Mouse (Mus musculus) MEL (cell line): ENCODE results near the gene Ifit3b.
"Not testable (repeated sequence)": the region's sequence is repeated elsewhere in the genome, so short reads cannot be mapped to it uniquely, and the experiment has no call there.

Experiments
- CHD2 ChIP-seq: IDR thresholded peaks from 2 replicates; pipeline ENCODE4 v1.6.1; 2011; ENCODE audit warnings: low read length, improper control_type of control experiment
- CTCF ChIP-seq, 3 experiments: IDR thresholded peaks in 2 of 3; conservative IDR thresholded peaks in 1 of 3; 2 replicates each; pipeline ENCODE4 v1.5.1; 2011 to 2012; ENCODE audit warnings: low read length in 3 of 3, low read depth in 2 of 3, mild to moderate bottlenecking in 2 of 3, improper control_type of control experiment in 1 of 3, inconsistent platforms in 1 of 3, mixed read lengths in 1 of 3, moderate library complexity in 1 of 3; ENCODE audit not compliant: control insufficient read depth in 1 of 3, insufficient read depth in 1 of 3, poor library complexity in 1 of 3, severe bottlenecking in 1 of 3
- MXI1 ChIP-seq: IDR thresholded peaks from 2 replicates; pipeline ENCODE4 v1.6.1; 2011; ENCODE audit warnings: mild to moderate bottlenecking, low read depth, low read length, improper control_type of control experiment
- POLR2A ChIP-seq, 2 experiments: IDR thresholded peaks; 2 replicates each; pipeline ENCODE4 v1.6.1; 2011 to 2012; ENCODE audit warnings: low read length in 2 of 2, mild to moderate bottlenecking in 2 of 2, control low read depth in 1 of 2, improper control_type of control experiment in 1 of 2, low read depth in 1 of 2, moderate library complexity in 1 of 2; ENCODE audit not compliant: control insufficient read depth in 1 of 2, insufficient read depth in 1 of 2, poor library complexity in 1 of 2
- POLR2AphosphoS2 ChIP-seq: IDR thresholded peaks from 2 replicates; pipeline ENCODE4 v1.6.1; 2011; ENCODE audit warnings: low read length, improper control_type of control experiment
- SIN3A ChIP-seq: IDR thresholded peaks from 2 replicates; pipeline ENCODE4 v1.6.1; 2012; ENCODE audit warnings: low read length, improper control_type of control experiment, inconsistent platforms
- USF1 ChIP-seq: IDR thresholded peaks from 2 replicates; pipeline ENCODE4 v1.6.1; 2014; ENCODE audit warnings: low read depth, mild to moderate bottlenecking, inconsistent platforms, low read length, improper control_type of control experiment, moderate library complexity
- ZC3H11A ChIP-seq: IDR thresholded peaks from 2 replicates; pipeline ENCODE4 v1.6.1; 2012; ENCODE audit warnings: low read depth, mild to moderate bottlenecking, inconsistent platforms, low read length, improper control_type of control experiment
- ZNF384 ChIP-seq: IDR thresholded peaks from 2 replicates; pipeline ENCODE4 v1.6.1; 2012; ENCODE audit warnings: low read depth, mild to moderate bottlenecking, inconsistent platforms, low read length, improper control_type of control experiment

- TF ChIP-seq POLR2A (IDR thresholded peaks at IDR 0.05; ENCODE audit: control insufficient read depth in 1 of 2, insufficient read depth in 1 of 2, low read depth in 1 of 2, low read length in 2 of 2, poor library complexity in 1 of 2); CTCF (IDR thresholded peaks at IDR 0.05 in 2 of 3, conservative IDR thresholded peaks at IDR 0.05 in 1 of 3; ENCODE audit: control insufficient read depth in 1 of 3, insufficient read depth in 1 of 3, low read depth in 2 of 3, low read length in 3 of 3, poor library complexity in 1 of 3, severe bottlenecking in 1 of 3); SIN3A; MXI1; USF1; POLR2AphosphoS2; ZNF384; CHD2; ZC3H11A: not testable (repeated sequence)
Observed at GRCm38 (mm10) chr19:34612243-34613001, 4.7 kb downstream of the Ifit3b start.
